Mouse (Mus musculus) midbrain, embryonic 16.5 days (tissue): ENCODE data around the gene Herpud2. TPM values are rescaled to one million over a fixed set of nuclear protein-coding genes. Genes with fewer than 3 reads are reported as not detected.

ENCODE experiments used
- ATAC-seq: fragments of 200-750 bp; cut with Nextera tagmentation; 2 replicates; pipeline ENCODE4 v1.8.0; 2017; ENCODE audit warnings: moderate TSS enrichment
- H3K27ac ChIP-seq: fragments of 300-500 bp; sonication (generic); 2 replicates; pipeline ENCODE4 v1.5.1; 2014; ENCODE audit warnings: mild to moderate bottlenecking, low read length, mixed read lengths
- H3K27me3 ChIP-seq: fragments of 300-500 bp; sonication (generic); 2 replicates; pipeline ENCODE4 v1.6.1; 2014; ENCODE audit warnings: low read depth, low read length, mixed read lengths; ENCODE audit not compliant: control insufficient read depth, insufficient read depth
- H3K36me3 ChIP-seq: fragments of 300-500 bp; sonication (generic); 2 replicates; pipeline ENCODE4 v1.6.1; 2014; ENCODE audit warnings: mild to moderate bottlenecking, low read length, moderate library complexity, mixed read lengths; ENCODE audit not compliant: control insufficient read depth, insufficient read depth
- H3K4me1 ChIP-seq: fragments of 300-500 bp; sonication (generic); 2 replicates; pipeline ENCODE4 v1.6.1; 2014; ENCODE audit warnings: mild to moderate bottlenecking, low read length, mixed read lengths; ENCODE audit not compliant: control insufficient read depth, insufficient read depth
- H3K4me2 ChIP-seq: fragments of 300-500 bp; sonication (generic); 2 replicates; pipeline ENCODE4 v1.6.1; 2014; ENCODE audit warnings: mild to moderate bottlenecking, low read length, mixed read lengths
- H3K4me3 ChIP-seq: fragments of 300-500 bp; sonication (generic); 2 replicates; pipeline ENCODE4 v1.5.1; 2014; ENCODE audit warnings: low read depth, mild to moderate bottlenecking, low read length, moderate library complexity, mixed read lengths
- H3K9ac ChIP-seq: fragments of 300-500 bp; sonication (generic); 2 replicates; pipeline ENCODE4 v1.6.1; 2014; ENCODE audit warnings: low read depth, low read length, mixed read lengths
- H3K9me3 ChIP-seq: fragments of 300-500 bp; sonication (generic); replicated peaks from 2 replicates; pipeline ENCODE4 v1.6.1; 2014; ENCODE audit warnings: mild to moderate bottlenecking, low read length, mixed read lengths; ENCODE audit not compliant: control insufficient read depth, poor library complexity, severe bottlenecking
- WGBS: fragments of 180-500 bp; shearing (Covaris S2); extraction: QIAGEN DNeasy Blood & Tissue Kit; methylation state at CpG from one replicate; pipeline ENCODE4 v1.1.7; 2014; 5-methylcytosine and 5-hydroxymethylcytosine counted together
- polyA plus RNA-seq: library from polyadenylated mRNA; unstranded; fragments of >200 nt; fragmentation: Nextera tagmentation; extraction: Ambion mirVana; gene quantifications from 2 replicates; pipeline ENCODE4 v1.2.1, GENCODE M21; 2015

Herpud2 gene
- polyA plus RNA-seq, 1 experiment from 2014 or later, result 29.6 TPM

- no peaks in the 10 kb centered on the region for H3K36me3 ChIP-seq
- H3K27me3 ChIP-seq, result no peaks in the 10 kb centered on the region
- no peaks in the 10 kb centered on the region for H3K4me1 ChIP-seq
- H3K4me2 ChIP-seq, result no peak within 1 kb of the TSS
- no peak within 1 kb of the TSS for H3K9ac ChIP-seq
- no peak within 1 kb of the TSS for H3K4me3 ChIP-seq
- ATAC-seq, result no peak
- WGBS, result 75% methylated on average over 2 of the region's 2 CpGs
- H3K27ac ChIP-seq, result no peak within 1 kb of the TSS
- H3K9me3 ChIP-seq, result no peaks in the 10 kb centered on the region
Observed at GRCm38 (mm10) chr9:25089122-25089521, 62.5 kb downstream of the Herpud2 start, which contains the start of gene Gm10181. Gene Gm10181 (plus strand): TSS chr9:25089422.

- H3K27ac ChIP-seq, result no peak overlapping the region
- WGBS, result 88% methylated on average over 1 of the region's 1 CpGs
Observed at GRCm38 (mm10) chr9:25076505-25076904, 75.1 kb downstream of the Herpud2 start.

GRCm38 (mm10) chr9:25075977-25076376, 75.6 kb downstream of the Herpud2 start:
- H3K9ac ChIP-seq, result no peak overlapping the region
- H3K9me3 ChIP-seq, result no peaks in the 10 kb centered on the region
- no peak overlapping the region for H3K27ac ChIP-seq
- H3K4me2 ChIP-seq, result no peak overlapping the region
- H3K4me3 ChIP-seq, result no peak overlapping the region
- no peaks in the 10 kb centered on the region for H3K27me3 ChIP-seq
- no peaks in the 10 kb centered on the region for H3K36me3 ChIP-seq
- 71% methylated on average over 3 of the region's 3 CpGs for WGBS
- H3K4me1 ChIP-seq, result no peaks in the 10 kb centered on the region
- no peak for ATAC-seq

More at GRCm38 (mm10) chr9:25076505-25076904, 75.1 kb downstream of the Herpud2 start:
- H3K9ac ChIP-seq, result no peak overlapping the region
- no peak for ATAC-seq
- H3K4me1 ChIP-seq, result no peaks in the 10 kb centered on the region
- H3K27me3 ChIP-seq, result no peaks in the 10 kb centered on the region
- H3K36me3 ChIP-seq, result no peaks in the 10 kb centered on the region
- H3K4me2 ChIP-seq, result no peak overlapping the region
- H3K4me3 ChIP-seq, result no peak overlapping the region
- no peaks in the 10 kb centered on the region for H3K9me3 ChIP-seq

- WGBS, result 94% methylated on average over 1 of the region's 1 CpGs
Observed at GRCm38 (mm10) chr9:25072666-25073065, 79.0 kb downstream of the Herpud2 start.

DNA sequence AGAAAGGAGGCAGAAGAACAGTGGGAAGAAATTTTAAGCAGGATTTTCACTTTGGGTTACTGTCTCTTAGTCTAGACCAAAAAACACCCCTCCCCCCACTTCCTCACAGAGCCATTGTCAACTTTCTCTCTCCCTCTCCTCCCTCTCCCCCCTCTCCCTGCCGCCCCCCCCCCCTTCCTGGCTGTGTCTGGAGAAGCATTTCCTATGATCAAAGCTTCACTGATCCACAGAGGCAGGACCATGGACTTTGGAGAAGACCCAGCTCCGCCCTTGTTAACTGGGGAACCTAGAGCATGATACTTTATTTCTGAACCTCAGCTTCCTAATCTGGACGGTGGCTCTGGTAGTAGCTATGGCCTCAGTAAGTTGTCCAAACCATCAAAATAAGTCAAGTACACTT, 92.9 kb downstream of the Herpud2 start:
- no peaks in the 10 kb centered on the region for H3K4me1 ChIP-seq
- H3K9ac ChIP-seq, result no peak overlapping the region
- H3K27me3 ChIP-seq, result no peaks in the 10 kb centered on the region
- H3K4me2 ChIP-seq, result no peak overlapping the region
- no peak overlapping the region for H3K27ac ChIP-seq
- WGBS, result 57% methylated on average over 2 of the region's 3 CpGs
- no peak for ATAC-seq
- H3K36me3 ChIP-seq, result no peaks in the 10 kb centered on the region
- H3K4me3 ChIP-seq, result no peak overlapping the region
- H3K9me3 ChIP-seq, result peaks cover 5% of the 10 kb centered on the region

More at GRCm38 (mm10) chr9:25072666-25073065, 79.0 kb downstream of the Herpud2 start:
- no peak overlapping the region for H3K27ac ChIP-seq
- no peak overlapping the region for H3K4me2 ChIP-seq
- H3K9ac ChIP-seq, result no peak overlapping the region
- no peaks in the 10 kb centered on the region for H3K4me1 ChIP-seq
- no peak overlapping the region for H3K4me3 ChIP-seq
- no peaks in the 10 kb centered on the region for H3K9me3 ChIP-seq
- H3K27me3 ChIP-seq, result no peaks in the 10 kb centered on the region
- no peaks in the 10 kb centered on the region for H3K36me3 ChIP-seq
- ATAC-seq, result no peak

Other genes with a start within 250 kb of the Herpud2 start
- not detected in 2 replicates for gene Gm10181, start 62.4 kb downstream of the Herpud2 start, polyA plus RNA-seq
- gene Sept7, start 100.6 kb upstream of the Herpud2 start, polyA plus RNA-seq, result 247 and 251 TPM in 2 replicates